Mouse (Mus musculus): ENCODE data around the gene Prpf18.

The Prpf18 gene

GRCm38 (mm10) chr2:4575163-4575562, 76.8 kb downstream of the Prpf18 start:
- no peak for DNase-seq (ENCODE audit: low read depth, low spot score)

GRCm38 (mm10) chr2:4574251-4574650, 77.7 kb downstream of the Prpf18 start:
- no peak for DNase-seq (ENCODE audit: low read depth, low spot score)

GRCm38 (mm10) chr2:4573386-4573785, 78.5 kb downstream of the Prpf18 start:
- no peak for DNase-seq (ENCODE audit: low read depth, low spot score)

- peak; percentile 71 for DNase-seq (ENCODE audit: low read depth, low spot score)
These were observed 79.2 kb downstream of the Prpf18 start for GRCm38 (mm10) chr2:4572498-4573263.

Data from c-Kit-negative CD71-positive TER-119-positive erythroid progenitor cells, embryonic 14.5 days (primary cell).